In genomic region chr16:78707566-78707965, GRCm38 (mm10) we compare ENCODE assay signal across 16 mouse cellular contexts.
"Had no signal": no experiment of that assay in that cellular context is flagged by ENCODE, and none has a peak within 500 bp of the region (broad histone marks: within the 10 kb centered on the region; RNA-seq: fewer than 3 reads in every experiment).

No protein-coding gene starts in this region.

- H3K27me3 ChIP-seq: neural tube, embryonic 13.5 days; neural tube, embryonic 15.5 days; stomach, embryonic 15.5 days had no signal

- H3K4me1 ChIP-seq: neural tube, embryonic 15.5 days; stomach, embryonic 15.5 days had no signal

- H3K4me3 ChIP-seq: neural tube, embryonic 13.5 days; neural tube, embryonic 15.5 days; stomach, embryonic 15.5 days had no signal

- H3K4me2 ChIP-seq: neural tube, embryonic 13.5 days; neural tube, embryonic 15.5 days; stomach, embryonic 15.5 days had no signal

- H3K36me3 ChIP-seq: neural tube, embryonic 13.5 days; neural tube, embryonic 15.5 days; stomach, embryonic 15.5 days had no signal

- H3K9ac ChIP-seq: neural tube, embryonic 13.5 days; neural tube, embryonic 15.5 days; stomach, embryonic 15.5 days had no signal

- H3K9me3 ChIP-seq: neural tube, embryonic 13.5 days; neural tube, embryonic 15.5 days; stomach, embryonic 15.5 days had no signal

- DNase-seq: retina, postnatal 1 day; right cerebral cortex, adult 18-20 months; right cerebral cortex, postnatal 14 days; right cerebral cortex, postnatal 25 days; right cerebral cortex, postnatal 4 days; spleen, adult 18-20 months; thymus, adult 18-20 months; thymus, adult 2 months; thymus, postnatal 14 days; thymus, postnatal 25 days; thymus, postnatal 36 days; thymus, postnatal 4 days had no signal

- H3K27ac ChIP-seq: neural tube, embryonic 13.5 days; neural tube, embryonic 15.5 days; stomach, embryonic 15.5 days; stomach, postnatal 0 days had no signal
